Mouse (Mus musculus) liver, embryonic 14.5 days (tissue): ENCODE data around the gene Pole. TPM values are rescaled to one million over a fixed set of nuclear protein-coding genes. Genes with fewer than 3 reads are reported as not detected.

ENCODE experiments used
- ATAC-seq: fragments of 200-750 bp; cut with Nextera tagmentation; 2 replicates; pipeline ENCODE4 v1.8.0; 2017; ENCODE audit warnings: moderate number of reproducible peaks, mild to moderate bottlenecking, moderate library complexity; ENCODE audit not compliant: insufficient read depth
- DNase-seq, 3 experiments: peaks; one replicate each; pipeline ENCODE4 v3.0.0-alpha.2; 2012 to 2013; ENCODE audit warnings: low read depth in 3 of 3, low spot score in 3 of 3
- H3K27ac ChIP-seq: fragments of 300-500 bp; sonication (generic); 2 replicates; pipeline ENCODE4 v1.5.1; 2014; ENCODE audit warnings: moderate library complexity, mild to moderate bottlenecking, control low read depth, inconsistent platforms
- H3K27me3 ChIP-seq: fragments of 300-500 bp; sonication (generic); 2 replicates; pipeline ENCODE4 v1.6.1; 2014; ENCODE audit warnings: mild to moderate bottlenecking, low read length, moderate library complexity; ENCODE audit not compliant: control insufficient read depth, insufficient read depth
- H3K36me3 ChIP-seq: fragments of 300-500 bp; sonication (generic); replicated peaks from 2 replicates; pipeline ENCODE4 v1.6.1; 2014; ENCODE audit warnings: low read depth; ENCODE audit not compliant: control insufficient read depth, insufficient read depth
- H3K4me1 ChIP-seq, 2 experiments: fragments of 200-500 bp in 1 of 2; fragments of 300-500 bp in 1 of 2; sonication (generic) in 1 of 2; replicated peaks; 2 replicates each; pipeline ENCODE4 v1.6.1; 2012 to 2014; ENCODE audit warnings: antibody characterized with exemption in 1 of 2, inconsistent platforms in 1 of 2, low read length in 1 of 2; ENCODE audit not compliant: control insufficient read depth in 2 of 2, insufficient read depth in 2 of 2
- H3K4me2 ChIP-seq: fragments of 300-500 bp; sonication (generic); 2 replicates; pipeline ENCODE4 v1.6.1; 2014; ENCODE audit warnings: low read depth, mild to moderate bottlenecking, control low read depth, moderate library complexity
- H3K4me3 ChIP-seq, 2 experiments: fragments of 200-500 bp in 1 of 2; fragments of 300-500 bp in 1 of 2; sonication (generic) in 1 of 2; 2 replicates each; pipeline ENCODE4 v1.5.1; 2012 to 2014; ENCODE audit warnings: low read depth in 2 of 2, low read length in 2 of 2, mild to moderate bottlenecking in 2 of 2, control low read depth in 1 of 2, inconsistent platforms in 1 of 2, moderate library complexity in 1 of 2; ENCODE audit not compliant: insufficient read depth in 1 of 2
- H3K9ac ChIP-seq: fragments of 300-500 bp; sonication (generic); replicated peaks from 2 replicates; pipeline ENCODE4 v1.6.1; 2014; ENCODE audit warnings: mild to moderate bottlenecking, control low read depth, moderate library complexity
- H3K9me3 ChIP-seq: fragments of 300-500 bp; sonication (generic); 2 replicates; pipeline ENCODE4 v1.6.1; 2016; ENCODE audit warnings: low read length, mixed read lengths; ENCODE audit not compliant: control insufficient read depth
- CTCF ChIP-seq: IDR thresholded peaks from 2 replicates; pipeline ENCODE4 v1.5.1; 2016; ENCODE audit warnings: antibody characterized with exemption, low read depth, control low read depth
- EP300 ChIP-seq: IDR thresholded peaks from 2 replicates; pipeline ENCODE4 v1.6.1; 2016; ENCODE audit warnings: antibody characterized with exemption, low read depth
- WGBS: fragments of 180-500 bp; shearing (Covaris S2); extraction: QIAGEN DNeasy Blood & Tissue Kit; methylation state at CpG from one replicate; pipeline ENCODE4 v1.1.7; 2014; ENCODE audit not compliant: insufficient replicate concordance; 5-methylcytosine and 5-hydroxymethylcytosine counted together
- polyA plus RNA-seq, 2 experiments: library from polyadenylated mRNA; depleted of rRNA in 1 of 2; stranded (reverse) in 1 of 2; unstranded in 1 of 2; fragments of >200 nt; fragmentation: Nextera tagmentation in 1 of 2; extraction: Ambion mirVana in 1 of 2; gene quantifications; 2 replicates each; pipeline versions ENCODE4 v1.2.1 to v1.2.3; 2012 to 2014

The Pole gene
- polyA plus RNA-seq, 2 experiments, result 16.7 to 18.8 TPM

GRCm38 (mm10) chr5:110330508-110330907 is 44.4 kb downstream of the Pole start:
- no peak for ATAC-seq
- 65% methylated on average over 3 of the region's 3 CpGs for WGBS
- H3K27ac ChIP-seq, result no peak overlapping the region
- no peaks in the 10 kb centered on the region for H3K4me1 ChIP-seq
- H3K9ac ChIP-seq, result no peak overlapping the region
- TF ChIP-seq CTCF (no peak), EP300 (no peak)
- H3K4me2 ChIP-seq, result no peak overlapping the region
- DNase-seq, result no peak
- H3K36me3 ChIP-seq, result peaks cover 76% of the 10 kb centered on the region
- H3K27me3 ChIP-seq, result no peaks in the 10 kb centered on the region
- H3K4me3 ChIP-seq, result no peak overlapping the region
- no peaks in the 10 kb centered on the region for H3K9me3 ChIP-seq

- H3K4me1 ChIP-seq, result no peaks in the 10 kb centered on the region
- 80% methylated on average over 2 of the region's 2 CpGs for WGBS
- no peak for DNase-seq
- H3K9ac ChIP-seq, result no peak overlapping the region
- no peak overlapping the region for H3K4me2 ChIP-seq
- no peaks in the 10 kb centered on the region for H3K9me3 ChIP-seq
- H3K4me3 ChIP-seq, result no peak overlapping the region
- no peak for TF ChIP-seq CTCF
- TF ChIP-seq EP300, result no peak
- peaks cover 40% of the 10 kb centered on the region for H3K36me3 ChIP-seq
- ATAC-seq, result no peak
- peaks cover 21% of the 10 kb centered on the region for H3K27me3 ChIP-seq
- no peak overlapping the region for H3K27ac ChIP-seq
Measured at GRCm38 (mm10) chr5:110338792-110339191, 52.7 kb downstream of the Pole start.

GRCm38 (mm10) chr5:110342648-110343284 is 56.7 kb downstream of the Pole start, which contains the start of gene P2rx2:
P2rx2 (minus strand) TSS chr5:110343212.
- Histone ChIP-seq H3K27me3 (peaks cover 23% of the 10 kb centered on the region), H3K4me3 (peak within 1 kb of the TSS in 1 of 2 experiments; percentile 35; a peak in 3 of 4 replicates), H3K9me3 (no peaks in the 10 kb centered on the region), H3K4me1 (no peaks in the 10 kb centered on the region), H3K27ac (no peak within 1 kb of the TSS), H3K4me2 (peak within 1 kb of the TSS; percentile 58), H3K9ac (no peak within 1 kb of the TSS), H3K36me3 (peaks cover 4% of the 10 kb centered on the region)
- DNase-seq (no peak), ATAC-seq (peak; percentile 25; the same call in 1 of the 2 replicates)
- WGBS, result 4% methylated on average over 43 of the region's 43 CpGs
- TF ChIP-seq CTCF (no peak), EP300 (no peak)

GRCm38 (mm10) chr5:110344524-110344923 is 58.4 kb downstream of the Pole start, which contains the start of gene Lrcol1:
Lrcol1 (plus strand) TSS chr5:110344730.
- Histone ChIP-seq H3K9me3 (no peaks in the 10 kb centered on the region), H3K4me3 (no peak within 1 kb of the TSS), H3K27ac (no peak within 1 kb of the TSS), H3K9ac (no peak within 1 kb of the TSS), H3K4me1 (no peaks in the 10 kb centered on the region), H3K27me3 (peaks cover 23% of the 10 kb centered on the region), H3K36me3 (no peaks in the 10 kb centered on the region), H3K4me2 (no peak within 1 kb of the TSS)
- 57% methylated on average over 4 of the region's 4 CpGs for whole genome bisulfite sequencing
- no peak for ATAC-seq
- TF ChIP-seq EP300 (no peak), CTCF (no peak)
- no peak for DNase-seq

- Histone ChIP-seq H3K27me3 (peaks cover 23% of the 10 kb centered on the region), H3K9me3 (no peaks in the 10 kb centered on the region), H3K36me3 (no peaks in the 10 kb centered on the region), H3K4me3 (no peak overlapping the region), H3K27ac (no peak overlapping the region), H3K9ac (no peak overlapping the region), H3K4me2 (no peak overlapping the region), H3K4me1 (no peaks in the 10 kb centered on the region)
- 18% methylated on average over 4 of the region's 4 CpGs for WGBS
- ATAC-seq (no peak), DNase-seq (no peak)
- TF ChIP-seq EP300 (no peak), CTCF (no peak)
Measured at GRCm38 (mm10) chr5:110345553-110345952, 59.4 kb downstream of the Pole start.
